Mouse (Mus musculus): Measurements from ENCODE around the gene Frmpd3.

Frmpd3 gene

DNA sequence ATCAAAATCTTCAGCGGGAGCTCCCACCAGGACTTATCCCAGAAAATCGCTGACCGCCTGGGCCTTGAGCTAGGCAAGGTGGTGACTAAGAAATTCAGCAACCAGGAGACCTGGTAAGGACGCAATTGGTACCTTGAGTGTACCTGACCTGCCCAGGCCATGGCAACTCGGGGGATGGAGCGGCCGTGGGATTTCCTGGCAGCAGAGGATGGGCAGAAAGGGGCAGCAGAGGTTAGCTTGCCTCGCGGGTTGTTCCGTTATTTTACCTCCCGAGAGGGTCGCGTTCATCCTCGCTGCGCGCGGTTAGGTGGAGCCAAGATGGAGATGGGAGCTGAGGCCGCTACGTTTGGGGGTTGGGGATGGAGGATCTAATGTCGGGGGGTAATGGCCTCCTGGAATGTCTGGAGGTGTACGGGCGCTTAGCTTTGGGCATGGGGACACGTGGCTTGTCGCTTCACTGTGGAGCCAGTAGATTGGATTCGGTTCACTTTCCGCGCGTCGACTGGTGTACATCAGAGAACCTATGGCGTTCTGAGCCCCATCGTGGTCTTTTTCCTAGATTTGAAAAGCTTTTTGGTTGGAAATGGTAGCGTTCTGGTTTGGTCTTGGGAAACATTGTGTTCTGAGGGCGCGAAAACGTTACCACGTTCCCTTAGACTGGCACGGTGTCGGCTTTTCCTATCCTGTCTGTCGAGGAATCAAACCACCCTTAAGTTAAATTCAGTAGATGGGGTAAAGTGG is 114.9 kb downstream of the Frmpd3 start:
- DNase-seq = peak; percentile 6

DNA sequence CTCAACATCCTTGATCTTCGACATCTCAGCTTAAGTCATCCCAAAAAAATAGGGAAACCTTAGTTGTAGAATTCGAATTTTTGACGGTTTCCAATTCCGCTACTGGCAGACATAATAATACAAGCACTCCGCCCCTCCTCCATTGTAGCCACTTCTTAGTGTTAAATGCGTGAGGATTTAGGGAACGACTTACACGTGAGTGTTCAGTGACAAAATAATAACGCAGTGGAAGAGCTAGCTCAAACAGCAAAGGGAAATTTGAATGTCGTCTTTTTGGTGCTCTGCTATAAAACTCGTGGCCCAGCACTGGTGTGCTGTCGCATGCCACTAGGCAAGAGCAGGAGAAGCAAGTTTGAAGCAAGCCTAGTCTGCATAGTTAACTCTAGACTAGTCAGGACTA is 115.4 kb downstream of the Frmpd3 start:
- no peak for DNase-seq

DNA sequence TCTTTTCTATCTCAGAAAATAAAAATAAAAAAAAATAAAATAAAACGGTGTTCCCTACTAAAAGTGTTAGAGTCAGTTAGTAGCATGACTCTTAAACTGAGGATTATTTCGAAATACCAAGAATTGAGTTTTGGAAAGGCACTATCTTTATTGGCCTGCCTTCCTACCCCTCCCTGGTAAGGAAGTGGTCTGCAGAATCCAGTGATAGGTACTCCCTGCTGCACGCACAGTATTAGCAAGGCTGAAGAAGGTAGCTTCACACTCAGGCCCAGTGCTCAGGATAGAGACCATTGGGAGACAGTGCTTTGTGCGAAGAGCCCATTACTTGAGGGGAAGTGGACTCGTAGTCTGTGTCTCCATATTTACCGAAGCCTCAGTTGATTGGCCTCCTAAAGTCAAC is 136.2 kb downstream of the Frmpd3 start:
- DNase-seq = no peak

DNA sequence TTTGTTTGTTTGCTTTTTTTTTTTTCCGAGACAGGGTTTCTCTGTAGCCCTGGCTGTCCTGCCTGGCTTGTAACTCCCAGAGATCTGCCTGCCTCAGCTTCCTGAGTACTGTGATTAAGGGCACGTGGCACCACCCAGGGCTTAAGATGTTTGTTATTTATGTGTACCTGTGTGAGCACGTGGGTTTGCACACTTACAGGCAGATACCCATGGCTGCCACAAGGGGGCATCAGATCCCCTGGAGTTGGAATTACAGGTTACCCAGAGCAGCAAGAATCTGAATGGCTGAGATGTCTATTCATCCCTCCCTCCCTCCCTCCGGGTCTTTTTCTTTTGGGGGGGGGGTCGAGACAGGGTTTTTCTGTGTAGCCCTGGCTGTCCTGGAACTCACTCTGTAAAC is 137.1 kb downstream of the Frmpd3 start:
- DNase-seq = peak; percentile 49

Data from kidney, adult 9 months (tissue).